Mouse (Mus musculus): ENCODE results near the gene Chrnb1. TPM values are rescaled to one million over a fixed set of nuclear protein-coding genes. Genes with fewer than 3 reads are reported as not detected.

Gene Chrnb1
- total RNA-seq, 2 experiments from 2014 or later: 1.1 to 1.8 TPM

- DNase-seq: no peak
Observed at GRCm38 (mm10) chr11:69777504-69778257, 18.1 kb downstream of the Chrnb1 start.

- DNase-seq: no peak
Observed at GRCm38 (mm10) chr11:69776488-69776887, 19.3 kb downstream of the Chrnb1 start.

GRCm38 (mm10) chr11:69775716-69776115, 20.0 kb downstream of the Chrnb1 start:
- no peak for DNase-seq

GRCm38 (mm10) chr11:69774961-69775360, 20.8 kb downstream of the Chrnb1 start:
- DNase-seq: no peak

GRCm38 (mm10) chr11:69767625-69767909, 28.2 kb downstream of the Chrnb1 start:
- no peak for DNase-seq

GRCm38 (mm10) chr11:69766872-69767624, 28.7 kb downstream of the Chrnb1 start:
- no peak for DNase-seq

GRCm38 (mm10) chr11:69766126-69766609, 29.6 kb downstream of the Chrnb1 start:
- peak; percentile 78 to 91 for DNase-seq

- DNase-seq: peak; percentile 48 to 77
Observed at GRCm38 (mm10) chr11:69765221-69766125, 30.3 kb downstream of the Chrnb1 start, which contains the start of gene Zbtb4. Gene Zbtb4 (plus strand): TSS chr11:69765912.

- no peak for DNase-seq
Observed at GRCm38 (mm10) chr11:69763551-69763950, 32.2 kb downstream of the Chrnb1 start.

- DNase-seq: no peak
Observed at GRCm38 (mm10) chr11:69761868-69762267, 33.9 kb downstream of the Chrnb1 start, which contains the start of gene Slc35g3. Gene Slc35g3 (minus strand): TSS chr11:69761968.

- no peak for DNase-seq
Observed at GRCm38 (mm10) chr11:69760901-69761200, 34.9 kb downstream of the Chrnb1 start.

- no peak for DNase-seq
Observed at GRCm38 (mm10) chr11:69760160-69760900, 35.4 kb downstream of the Chrnb1 start.

- peak; percentile 87 to 91 for DNase-seq
Observed at GRCm38 (mm10) chr11:69758971-69759721, 36.6 kb downstream of the Chrnb1 start.

GRCm38 (mm10) chr11:69758478-69758970, 37.2 kb downstream of the Chrnb1 start, which contains the start of gene Polr2a:
Gene Polr2a (minus strand): TSS chr11:69758637.
- DNase-seq: peak; percentile 96

GRCm38 (mm10) chr11:69758090-69758456, 37.7 kb downstream of the Chrnb1 start:
- peak; percentile 98 to 99 for DNase-seq

- no peak for DNase-seq
Observed at GRCm38 (mm10) chr11:69757303-69758089, 38.2 kb downstream of the Chrnb1 start.

- peak; percentile 16 to 59 for DNase-seq
Observed at GRCm38 (mm10) chr11:69754701-69755100, 41.0 kb downstream of the Chrnb1 start.

GRCm38 (mm10) chr11:69754233-69754632, 41.5 kb downstream of the Chrnb1 start:
- no peak for DNase-seq

GRCm38 (mm10) chr11:69752686-69753085, 43.1 kb downstream of the Chrnb1 start:
- DNase-seq: peak; percentile 40 to 44

GRCm38 (mm10) chr11:69751635-69752034, 44.1 kb downstream of the Chrnb1 start:
- DNase-seq: no peak

Data from adrenal gland, postnatal 36 days (tissue).